Mouse (Mus musculus): ENCODE results near the gene Hoga1. TPM values are rescaled to one million over a fixed set of nuclear protein-coding genes. Genes with fewer than 3 reads are reported as not detected.
A peak's percentile ranks its signal among the peaks of the same experiment; 100 is the strongest.

Gene Hoga1
- total and polyA plus RNA-seq, 3 experiments = not detected

GRCm38 (mm10) chr19:42004258-42004657, 41.2 kb upstream of the Hoga1 start:
- Histone ChIP-seq H3K27ac (ENCODE audit: insufficient read depth, low read depth) (no peak overlapping the region), H3K4me1 (ENCODE audit: control insufficient read depth in 1 of 2, insufficient read depth in 2 of 2) (peaks cover 4 to 18% of the 10 kb centered on the region in 2 experiments; a peak in 3 of 4 replicates), H3K4me2 (ENCODE audit: insufficient read depth, low read depth, poor library complexity, severe bottlenecking) (no peak overlapping the region), H3K36me3 (replicated peaks in 1 of 2; ENCODE audit: control insufficient read depth in 1 of 2, insufficient read depth in 1 of 2, low read length in 1 of 2) (no peaks in the 10 kb centered on the region), H3K27me3 (replicated peaks) (no peaks in the 10 kb centered on the region), H3K4me3 (replicated peaks in 1 of 3; ENCODE audit: low read depth in 2 of 3, low read length in 2 of 3, poor library complexity in 1 of 3) (no peak overlapping the region), H3K79me2 (replicated peaks; ENCODE audit: control insufficient read depth, extremely low read depth, insufficient read depth, poor library complexity, severe bottlenecking) (no peaks in the 10 kb centered on the region), H3K9me3 (replicated peaks; ENCODE audit: low read length) (no peaks in the 10 kb centered on the region), H3K9ac (ENCODE audit: insufficient read depth, low read depth) (no peak overlapping the region)
- in situ Hi-C loops (cut with MboI; ENCODE audit: low pct_ligation_motif_present, low pct_unique_long_range_greater_than_20kb, low sequenced_read_pairs) = no loop called here
- no peak for TF ChIP-seq MAZ (IDR thresholded peaks at IDR 0.05; ENCODE audit: low read depth, low read length)
- TF ChIP-seq TBP (conservative IDR thresholded peaks at IDR 0.05; ENCODE audit: low read depth, low read length) = no peak
- no peak for TF ChIP-seq MXI1 (IDR thresholded peaks at IDR 0.05; ENCODE audit: low read depth, low read length)
- no peak for TF ChIP-seq RCOR1 (conservative IDR thresholded peaks at IDR 0.05; ENCODE audit: low read depth, low read length)
- TF ChIP-seq ZKSCAN1 (IDR thresholded peaks at IDR 0.05; ENCODE audit: borderline replicate concordance, low read depth, low read length) = no peak
- TF ChIP-seq MYC (IDR thresholded peaks at IDR 0.05; ENCODE audit: low read depth, low read length) = no peak
- TF ChIP-seq ELF1 (IDR thresholded peaks at IDR 0.05; ENCODE audit: low read depth, low read length) = no peak
- TF ChIP-seq RAD21 (IDR thresholded peaks at IDR 0.05; ENCODE audit: low read depth, low read length) = no peak
- no peak for TF ChIP-seq UBTF (IDR thresholded peaks at IDR 0.05; ENCODE audit: low read depth, low read length)
- no peak for TF ChIP-seq EP300 (IDR thresholded peaks at IDR 0.05; ENCODE audit: low read length)
- TF ChIP-seq CTCF (conservative IDR thresholded peaks at IDR 0.05 in 1 of 2, IDR thresholded peaks at IDR 0.05 in 1 of 2; ENCODE audit: low read depth in 2 of 2, low read length in 2 of 2) = no peak
- no peak for TF ChIP-seq HCFC1 (IDR thresholded peaks at IDR 0.05; ENCODE audit: low read depth, low read length)
- TF ChIP-seq IRF4 (IDR thresholded peaks at IDR 0.05; ENCODE audit: low read depth, low read length) = no peak
- no peak for TF ChIP-seq MEF2A (IDR thresholded peaks at IDR 0.05; ENCODE audit: borderline replicate concordance, low read depth, low read length)
- no peak for TF ChIP-seq ZC3H11A (IDR thresholded peaks at IDR 0.05; ENCODE audit: low read depth, low read length)
- TF ChIP-seq CHD2 (IDR thresholded peaks at IDR 0.05; ENCODE audit: low read length) = no peak
- no peak for TF ChIP-seq MAFK (IDR thresholded peaks at IDR 0.05; ENCODE audit: insufficient replicate concordance, low read length)
- no peak for TF ChIP-seq MAX (IDR thresholded peaks at IDR 0.05; ENCODE audit: low read length)
- TF ChIP-seq KAT2A (IDR thresholded peaks at IDR 0.05; ENCODE audit: insufficient replicate concordance, low read length) = no peak
- TF ChIP-seq USF2 (conservative IDR thresholded peaks at IDR 0.05; ENCODE audit: low read depth, low read length) = no peak
- no peak for DNase-seq (ENCODE audit: extremely low read depth)
- dilution Hi-C loops (cut with MboI; ENCODE audit: extremely low pct_ligation_motif_present, extremely low pct_unique_long_range_greater_than_20kb, low sequenced_read_pairs) = no loop called here

DNA sequence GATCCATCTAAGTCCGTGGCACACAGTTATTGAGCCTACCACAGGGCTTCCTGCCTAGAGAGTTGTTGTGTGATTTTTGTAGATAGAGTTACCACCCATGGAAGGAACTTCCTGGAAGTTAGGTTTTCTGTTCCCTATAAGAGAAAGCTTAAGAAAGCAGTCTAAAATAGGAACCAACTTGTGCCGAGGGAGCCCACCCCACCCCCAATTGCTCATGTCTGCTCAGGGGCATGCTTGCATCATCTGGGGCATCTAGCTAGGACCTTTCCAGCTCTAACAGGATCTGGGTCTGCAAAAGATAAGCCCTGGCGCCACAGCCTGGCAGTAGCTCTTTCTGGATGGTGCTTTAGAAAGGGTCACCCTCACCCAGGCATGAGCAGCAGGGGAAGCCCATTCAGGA, 39.8 kb upstream of the Hoga1 start:
- peaks cover 4 to 18% of the 10 kb centered on the region in 2 experiments; a peak in 3 of 4 replicates for H3K4me1 ChIP-seq (ENCODE audit: control insufficient read depth in 1 of 2, insufficient read depth in 2 of 2)
- H3K4me2 ChIP-seq (ENCODE audit: insufficient read depth, low read depth, poor library complexity, severe bottlenecking) = 0 out of 2 replicates have a peak overlapping the region, but pooled peaks have one; percentile 24
- in situ Hi-C loops (cut with MboI; ENCODE audit: low pct_ligation_motif_present, low pct_unique_long_range_greater_than_20kb, low sequenced_read_pairs) = no loop called here
- no peaks in the 10 kb centered on the region for H3K9me3 ChIP-seq (replicated peaks; ENCODE audit: low read length)
- no peaks in the 10 kb centered on the region for H3K79me2 ChIP-seq (replicated peaks; ENCODE audit: control insufficient read depth, extremely low read depth, insufficient read depth, poor library complexity, severe bottlenecking)
- dilution Hi-C loops (cut with MboI; ENCODE audit: extremely low pct_ligation_motif_present, extremely low pct_unique_long_range_greater_than_20kb, low sequenced_read_pairs) = no loop called here
- no peaks in the 10 kb centered on the region for H3K36me3 ChIP-seq (replicated peaks in 1 of 2; ENCODE audit: control insufficient read depth in 1 of 2, insufficient read depth in 1 of 2, low read length in 1 of 2)
- TF ChIP-seq PAX5 (IDR thresholded peaks at IDR 0.05; ENCODE audit: low read length) (no peak), SMC3 (IDR thresholded peaks at IDR 0.05; ENCODE audit: low read depth, low read length) (no peak), ELF1 (IDR thresholded peaks at IDR 0.05; ENCODE audit: low read depth, low read length) (no peak), MXI1 (IDR thresholded peaks at IDR 0.05; ENCODE audit: low read depth, low read length) (no peak)
- H3K27ac ChIP-seq (ENCODE audit: insufficient read depth, low read depth) = no peak overlapping the region
- H3K4me3 ChIP-seq (replicated peaks in 1 of 3; ENCODE audit: low read depth in 2 of 3, low read length in 2 of 3, poor library complexity in 1 of 3) = no peak overlapping the region
- peak; percentile 34 for DNase-seq (ENCODE audit: extremely low read depth)
- H3K9ac ChIP-seq (ENCODE audit: insufficient read depth, low read depth) = peak overlapping the region; percentile 6; the same call in 1 of the 2 replicates
- no peaks in the 10 kb centered on the region for H3K27me3 ChIP-seq (replicated peaks)
